Mouse (Mus musculus) v-Abl transformed pro-B cells (cell line): ENCODE results near the gene Trpc5.

Experiments used
- in situ Hi-C, 2 experiments: fragments of 400-800 bp; cut with MboI; formaldehyde crosslinking; loops; one replicate each; pipeline ENCODE4 v1.15.1; 2025; ENCODE audit not compliant: unreplicated experiment in 2 of 2

Gene Trpc5

DNA sequence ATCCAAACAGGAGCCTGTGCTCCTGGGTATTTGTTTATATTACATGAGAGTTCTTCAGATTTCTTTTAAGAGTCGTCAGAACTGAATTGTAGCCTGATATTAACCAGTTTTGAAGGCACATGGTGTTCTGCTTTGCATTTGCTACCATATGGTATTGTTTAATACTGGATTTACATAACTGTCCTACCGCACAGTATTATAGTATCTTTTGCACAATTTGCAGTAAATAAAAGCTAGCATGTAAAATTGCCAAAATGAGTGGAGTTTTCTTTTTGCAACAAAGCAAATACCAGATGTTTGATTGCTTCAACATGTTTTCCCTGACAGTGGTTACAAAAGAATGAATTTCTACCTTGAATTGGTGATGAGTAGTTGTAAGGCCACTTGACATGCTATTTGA, 313.8 kb downstream of the Trpc5 start:
- in situ Hi-C loops = no loop called here

DNA sequence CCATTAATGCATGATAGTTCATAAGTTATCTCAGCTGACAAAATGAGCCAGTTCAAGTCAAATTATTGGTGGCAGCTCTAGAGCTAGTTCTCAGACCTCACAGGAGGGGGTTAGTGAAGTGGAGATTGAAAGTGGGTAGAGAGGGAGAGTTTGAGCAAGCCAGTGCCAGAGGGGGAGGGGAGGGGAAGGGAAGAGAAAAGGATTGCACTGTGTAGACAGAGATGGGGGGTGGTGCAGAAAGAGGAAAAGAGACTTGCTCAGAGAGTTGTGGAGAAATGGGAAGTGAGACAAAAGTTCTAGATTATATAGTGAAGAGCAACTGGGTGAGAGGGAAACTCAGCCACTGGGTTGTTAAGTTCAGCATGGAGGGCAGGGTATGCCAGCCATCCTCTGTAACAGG, 349.6 kb downstream of the Trpc5 start:
- in situ Hi-C loops = no loop called here

DNA sequence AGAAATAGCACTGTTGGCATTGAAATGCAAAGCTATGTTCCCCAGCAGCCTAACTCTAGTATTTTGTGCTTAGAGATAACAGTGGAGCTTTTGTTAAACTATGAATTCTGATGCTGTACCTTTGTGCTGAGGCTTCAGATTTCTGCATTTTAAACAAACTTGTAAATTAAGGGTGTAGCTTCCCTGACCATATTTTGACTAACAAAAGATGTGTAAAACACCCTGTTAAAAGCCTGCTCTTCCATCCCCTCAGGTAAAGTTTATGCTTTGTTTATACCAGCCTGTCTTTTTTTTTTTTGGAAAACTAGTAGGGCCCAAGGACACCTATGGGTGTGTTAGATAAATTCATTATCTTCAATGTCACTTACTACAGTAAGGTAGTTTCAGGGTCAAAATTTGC, 350.0 kb downstream of the Trpc5 start:
- in situ Hi-C loops = no loop called here

DNA sequence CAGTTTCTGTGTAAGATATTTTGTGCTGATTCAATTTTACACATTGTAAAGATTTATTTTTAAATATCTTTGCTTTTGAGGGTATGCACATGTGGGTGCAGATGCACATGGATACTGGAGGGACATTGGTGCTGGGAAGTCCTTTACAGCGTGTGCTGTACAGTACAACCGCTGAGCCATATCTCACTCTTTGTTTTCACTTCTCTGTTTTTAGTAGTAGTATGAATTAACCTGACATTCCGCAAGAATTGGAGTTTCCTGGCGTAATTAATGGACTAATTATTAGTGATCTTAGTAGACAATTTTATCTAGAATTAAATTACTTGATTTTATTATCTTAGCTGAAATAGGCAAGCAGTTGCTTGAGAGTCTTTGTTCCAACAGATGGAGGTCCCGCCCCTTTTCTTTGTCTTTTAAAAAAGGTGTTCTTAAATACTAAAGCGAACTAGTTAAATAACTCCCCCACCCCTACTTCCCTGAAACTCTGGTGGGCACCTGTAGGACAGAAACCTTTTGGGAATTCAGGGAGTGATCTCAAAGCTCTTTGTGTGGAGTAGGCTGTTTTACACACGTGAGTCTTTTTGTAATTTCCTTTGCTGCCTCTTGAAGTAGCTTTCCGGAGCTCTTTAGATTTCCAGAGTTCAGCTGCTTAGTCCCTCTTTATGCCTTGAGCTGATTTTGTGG, 352.5 kb downstream of the Trpc5 start:
- in situ Hi-C loops = no loop called here
